Mouse (Mus musculus): ENCODE measurements around the gene Tcte2. TPM values are rescaled to one million over a fixed set of nuclear protein-coding genes. Genes with fewer than 3 reads are reported as not detected.

Gene Tcte2
- total and polyA plus RNA-seq, 3 experiments, result 0.16 TPM; not detected in 2

DNA sequence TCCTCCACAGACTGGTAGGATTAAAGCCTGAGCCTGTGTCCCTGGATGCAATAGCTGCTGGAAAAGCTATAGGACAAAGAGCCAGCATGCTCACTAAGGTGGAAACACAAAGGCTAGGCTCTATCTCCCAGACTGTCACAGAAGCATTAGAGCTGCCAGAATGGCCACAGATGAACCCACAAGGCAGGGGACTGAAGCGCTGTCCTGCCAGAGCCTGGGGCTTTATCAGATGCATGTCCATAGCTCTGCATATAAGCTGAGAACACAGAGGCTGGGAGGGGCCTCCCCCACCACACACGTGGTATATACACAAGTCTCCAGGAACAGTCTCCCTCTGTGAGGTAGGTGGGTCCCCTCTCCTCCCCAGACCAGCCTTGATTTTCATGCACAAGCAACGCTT lies 94.6 kb downstream of the Tcte2 start:
- no peak for DNase-seq (ENCODE audit: low spot score)
- no peaks in the 10 kb centered on the region for H3K4me1 ChIP-seq (ENCODE audit: insufficient read depth, low read depth, low read length)
- TF ChIP-seq CTCF (IDR thresholded peaks at IDR 0.05; ENCODE audit: low read depth, low read length) (no peak), GATA1 (IDR thresholded peaks at IDR 0.05; ENCODE audit: borderline replicate concordance, low read length) (no peak), GATA2 (IDR thresholded peaks at IDR 0.05; ENCODE audit: borderline replicate concordance, low read depth, low read length) (no peak), TAL1 (conservative IDR thresholded peaks at IDR 0.05; ENCODE audit: low read depth, low read length) (no peak), POLR2AphosphoS5 (IDR thresholded peaks at IDR 0.05; ENCODE audit: insufficient replicate concordance, low read depth, low read length) (no peak)
- no peak for ATAC-seq (ENCODE audit: extremely low read depth, insufficient number of reproducible peaks, low FRiP score, poor library complexity, severe bottlenecking)
- H3K36me3 ChIP-seq (replicated peaks), result no peaks in the 10 kb centered on the region
- peaks cover 76% of the 10 kb centered on the region for H3K9me3 ChIP-seq (replicated peaks)
- H3K27me3 ChIP-seq (ENCODE audit: insufficient read depth, low read length), result no peaks in the 10 kb centered on the region
- no peak overlapping the region for H3K4me3 ChIP-seq (ENCODE audit: low read depth, low read length)

DNA sequence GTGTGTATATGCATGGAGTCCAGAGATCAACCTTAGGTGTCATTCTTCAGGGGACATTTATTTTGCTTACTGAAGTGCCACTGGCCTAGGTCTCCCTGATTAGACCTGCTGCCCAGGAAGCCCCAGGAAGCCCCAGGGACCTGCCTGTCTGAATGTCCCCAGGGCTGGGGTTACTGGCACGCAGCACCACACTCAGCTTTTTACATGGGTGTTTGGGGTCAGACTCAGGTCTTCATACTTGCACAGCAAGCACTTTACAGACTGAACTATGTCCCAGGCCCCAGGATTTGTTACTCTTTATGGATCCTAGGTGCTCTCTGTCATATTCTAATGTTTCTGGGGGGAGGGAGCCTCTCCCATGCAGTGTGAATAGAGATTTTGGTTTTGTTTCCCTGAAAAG lies 95.9 kb downstream of the Tcte2 start:
- Histone ChIP-seq H3K9me3 (replicated peaks) (peaks cover 78% of the 10 kb centered on the region), H3K4me3 (ENCODE audit: low read depth, low read length) (no peak overlapping the region), H3K4me1 (ENCODE audit: insufficient read depth, low read depth, low read length) (no peaks in the 10 kb centered on the region), H3K36me3 (replicated peaks) (no peaks in the 10 kb centered on the region), H3K27me3 (ENCODE audit: insufficient read depth, low read length) (no peaks in the 10 kb centered on the region)
- TF ChIP-seq CTCF (IDR thresholded peaks at IDR 0.05; ENCODE audit: low read depth, low read length) (no peak), GATA2 (IDR thresholded peaks at IDR 0.05; ENCODE audit: borderline replicate concordance, low read depth, low read length) (no peak), POLR2AphosphoS5 (IDR thresholded peaks at IDR 0.05; ENCODE audit: insufficient replicate concordance, low read depth, low read length) (no peak), GATA1 (IDR thresholded peaks at IDR 0.05; ENCODE audit: borderline replicate concordance, low read length) (no peak), TAL1 (conservative IDR thresholded peaks at IDR 0.05; ENCODE audit: low read depth, low read length) (no peak)
- ATAC-seq (ENCODE audit: extremely low read depth, insufficient number of reproducible peaks, low FRiP score, poor library complexity, severe bottlenecking) (no peak), DNase-seq (ENCODE audit: low spot score) (no peak)

DNA sequence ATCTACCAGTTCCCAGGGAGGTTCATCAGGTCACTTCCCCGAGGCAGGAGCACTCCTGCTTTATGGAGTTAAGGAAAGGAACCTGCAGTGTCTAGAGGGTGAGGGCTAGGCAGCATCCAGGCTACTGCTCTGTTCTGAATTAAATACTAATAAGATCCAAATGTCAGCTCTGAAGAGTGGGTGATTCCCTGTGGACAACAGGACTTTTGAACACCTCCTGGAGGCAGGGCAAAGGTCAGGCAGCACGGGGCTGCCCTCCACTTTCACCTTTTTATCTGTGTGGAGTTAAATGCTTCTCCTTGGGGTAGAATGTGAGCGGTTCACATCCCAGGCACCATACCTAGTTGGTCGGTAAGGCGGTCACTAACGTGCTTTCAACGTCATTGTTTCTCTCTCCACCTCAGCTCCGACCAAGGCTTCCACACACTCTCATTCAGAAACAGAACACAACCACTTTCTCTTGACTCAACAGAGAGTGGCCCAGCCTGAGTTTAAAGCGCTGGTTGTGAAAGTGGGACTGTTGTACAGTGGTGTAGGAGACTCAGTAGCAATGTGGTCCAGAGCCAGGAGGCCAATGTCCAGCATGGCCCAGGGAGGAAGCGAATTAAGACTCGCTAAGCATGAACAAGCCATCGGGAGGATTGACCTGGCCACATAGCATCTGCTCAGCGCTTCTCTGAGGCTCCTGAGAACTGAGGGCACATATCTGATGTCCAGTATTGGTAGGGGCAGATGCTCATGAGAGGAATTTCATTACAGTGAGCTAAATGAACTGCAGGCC lies 98.0 kb downstream of the Tcte2 start:
- no peak for ATAC-seq (ENCODE audit: extremely low read depth, insufficient number of reproducible peaks, low FRiP score, poor library complexity, severe bottlenecking)
- Histone ChIP-seq H3K4me3 (ENCODE audit: low read depth, low read length) (no peak overlapping the region), H3K36me3 (replicated peaks) (no peaks in the 10 kb centered on the region), H3K4me1 (ENCODE audit: insufficient read depth, low read depth, low read length) (no peaks in the 10 kb centered on the region), H3K9me3 (replicated peaks) (peaks cover 81% of the 10 kb centered on the region), H3K27me3 (ENCODE audit: insufficient read depth, low read length) (no peaks in the 10 kb centered on the region)
- DNase-seq (ENCODE audit: low spot score), result no peak
- TF ChIP-seq CTCF (IDR thresholded peaks at IDR 0.05; ENCODE audit: low read depth, low read length) (no peak), TAL1 (conservative IDR thresholded peaks at IDR 0.05; ENCODE audit: low read depth, low read length) (no peak), POLR2AphosphoS5 (IDR thresholded peaks at IDR 0.05; ENCODE audit: insufficient replicate concordance, low read depth, low read length) (no peak), GATA2 (IDR thresholded peaks at IDR 0.05; ENCODE audit: borderline replicate concordance, low read depth, low read length) (no peak), GATA1 (IDR thresholded peaks at IDR 0.05; ENCODE audit: borderline replicate concordance, low read length) (no peak)

Other genes with a start within 250 kb of the Tcte2 start
- not detected in 2 replicates for gene Afdn, start 1.3 kb downstream of the Tcte2 start, total RNA-seq (2014; fragmentation: Nextera tagmentation)
- gene Afdn, start 1.3 kb downstream of the Tcte2 start, total RNA-seq (2017), result 0.64 and 0.87 TPM in 2 replicates
- 0.06 and 0.07 TPM in 2 replicates for gene Afdn, start 1.3 kb downstream of the Tcte2 start, polyA plus RNA-seq (2012)
- gene Gm7168, start 186.5 kb upstream of the Tcte2 start, total RNA-seq (2014; fragmentation: Nextera tagmentation), result not detected in 2 replicates
- 0.16 TPM in 1 of 2 replicates, not detected in the other for gene Gm7168, start 186.5 kb upstream of the Tcte2 start, total RNA-seq (2017)
- not detected in 2 replicates for gene Gm7168, start 186.5 kb upstream of the Tcte2 start, polyA plus RNA-seq (2012)
- not detected in 2 replicates for gene Gm7356, start 241.9 kb upstream of the Tcte2 start, total RNA-seq (2014; fragmentation: Nextera tagmentation)
- gene Gm7356, start 241.9 kb upstream of the Tcte2 start, total RNA-seq (2017), result 0.06 TPM in 1 of 2 replicates, not detected in the other
- gene Gm7356, start 241.9 kb upstream of the Tcte2 start, polyA plus RNA-seq (2012), result not detected in 2 replicates

All from G1E (cell line).